Mouse (Mus musculus): ENCODE data around the gene Setd5. TPM values are rescaled to one million over a fixed set of nuclear protein-coding genes. Genes with fewer than 3 reads are reported as not detected.

Setd5 gene
- polyA plus RNA-seq, 1 experiment from 2014 or later, result 56.6 TPM

- no peak overlapping the region for H3K9ac ChIP-seq (replicated peaks)
- no peak overlapping the region for H3K4me3 ChIP-seq (replicated peaks)
- no peaks in the 10 kb centered on the region for H3K27me3 ChIP-seq
- 88% methylated on average over 5 of the region's 5 CpGs for whole genome bisulfite sequencing
- H3K27ac ChIP-seq, result no peak overlapping the region
- no peaks in the 10 kb centered on the region for H3K9me3 ChIP-seq
- H3K4me1 ChIP-seq (replicated peaks), result peaks cover 12% of the 10 kb centered on the region
- no peak overlapping the region for H3K4me2 ChIP-seq (replicated peaks)
- no peaks in the 10 kb centered on the region for H3K36me3 ChIP-seq
- no peak for ATAC-seq
Observed at GRCm38 (mm10) chr6:113097662-113098061, 20.5 kb downstream of the Setd5 start.

- H3K27ac ChIP-seq, result peak overlapping the region; percentile 78
- no peak overlapping the region for H3K4me2 ChIP-seq (replicated peaks)
- WGBS, result 40% methylated on average over 5 of the region's 5 CpGs
- no peaks in the 10 kb centered on the region for H3K9me3 ChIP-seq
- H3K27me3 ChIP-seq, result no peaks in the 10 kb centered on the region
- no peak overlapping the region for H3K9ac ChIP-seq (replicated peaks)
- H3K4me1 ChIP-seq (replicated peaks), result peaks cover 12% of the 10 kb centered on the region
- peak; percentile 72 for ATAC-seq
- H3K4me3 ChIP-seq (replicated peaks), result no peak overlapping the region
- H3K36me3 ChIP-seq, result no peaks in the 10 kb centered on the region
Observed at GRCm38 (mm10) chr6:113099640-113100289, 22.6 kb downstream of the Setd5 start.

DNA sequence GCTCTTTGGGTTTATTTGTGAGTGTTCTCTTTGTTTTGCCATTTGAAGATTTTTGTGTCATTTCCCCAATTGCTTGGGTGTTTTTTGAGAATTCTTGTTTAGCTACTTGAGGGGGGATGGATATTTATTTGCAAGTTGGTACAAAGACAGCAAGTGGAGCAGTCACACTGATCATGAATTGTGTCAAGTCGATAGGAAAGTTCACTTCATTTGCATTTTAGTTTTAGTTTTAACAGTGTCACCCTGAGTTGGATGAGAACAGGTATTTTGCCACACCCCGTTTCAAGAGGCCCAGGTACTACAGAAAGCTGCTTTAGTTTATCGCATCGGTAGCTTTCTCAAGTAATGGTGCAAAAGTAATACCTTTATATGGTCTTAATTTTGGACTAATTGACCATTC, 25.4 kb downstream of the Setd5 start:
- no peak for ATAC-seq
- no peaks in the 10 kb centered on the region for H3K9me3 ChIP-seq
- H3K27ac ChIP-seq, result no peak overlapping the region
- peaks cover 4% of the 10 kb centered on the region; the same call in 1 of the 2 replicates for H3K36me3 ChIP-seq
- H3K4me2 ChIP-seq (replicated peaks), result no peak overlapping the region
- H3K4me1 ChIP-seq (replicated peaks), result peaks cover 12% of the 10 kb centered on the region
- H3K27me3 ChIP-seq, result no peaks in the 10 kb centered on the region
- 83% methylated on average over 4 of the region's 4 CpGs for WGBS
- no peak overlapping the region for H3K9ac ChIP-seq (replicated peaks)
- H3K4me3 ChIP-seq (replicated peaks), result no peak overlapping the region

DNA sequence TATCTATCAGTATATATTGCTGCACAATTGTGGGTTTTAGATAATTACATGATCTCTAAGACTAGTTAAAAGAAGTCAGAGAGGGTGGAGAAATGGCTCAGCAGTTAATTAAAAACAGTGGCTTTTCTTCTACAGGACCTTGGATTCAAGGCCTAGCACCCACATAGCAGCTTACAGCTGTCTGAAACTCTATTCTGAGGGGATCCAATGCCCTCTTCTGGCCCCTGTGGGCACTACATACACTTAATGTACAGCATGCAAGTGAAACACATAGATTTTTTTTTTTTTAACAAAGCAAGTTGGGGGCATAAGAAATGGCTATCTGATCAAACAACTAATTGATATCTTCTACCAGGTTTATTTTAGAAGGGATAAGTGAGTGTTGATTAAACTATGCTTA, 26.6 kb downstream of the Setd5 start:
- Histone ChIP-seq H3K4me3 (replicated peaks) (no peak overlapping the region), H3K4me2 (replicated peaks) (no peak overlapping the region), H3K27ac (no peak overlapping the region), H3K36me3 (peaks cover 4% of the 10 kb centered on the region; the same call in 1 of the 2 replicates), H3K4me1 (replicated peaks) (peaks cover 12% of the 10 kb centered on the region), H3K27me3 (no peaks in the 10 kb centered on the region), H3K9me3 (no peaks in the 10 kb centered on the region), H3K9ac (replicated peaks) (no peak overlapping the region)
- ATAC-seq, result peak; percentile 50; the same call in 1 of the 2 replicates

GRCm38 (mm10) chr6:113109378-113109777, 32.2 kb downstream of the Setd5 start:
- H3K4me2 ChIP-seq (replicated peaks), result no peak overlapping the region
- H3K4me3 ChIP-seq (replicated peaks), result no peak overlapping the region
- no peak for ATAC-seq
- no peaks in the 10 kb centered on the region for H3K27me3 ChIP-seq
- H3K4me1 ChIP-seq (replicated peaks), result no peaks in the 10 kb centered on the region
- peaks cover 43% of the 10 kb centered on the region for H3K36me3 ChIP-seq
- H3K27ac ChIP-seq, result no peak overlapping the region
- WGBS, result 86% methylated on average over 3 of the region's 3 CpGs
- no peak overlapping the region for H3K9ac ChIP-seq (replicated peaks)
- no peaks in the 10 kb centered on the region for H3K9me3 ChIP-seq

DNA sequence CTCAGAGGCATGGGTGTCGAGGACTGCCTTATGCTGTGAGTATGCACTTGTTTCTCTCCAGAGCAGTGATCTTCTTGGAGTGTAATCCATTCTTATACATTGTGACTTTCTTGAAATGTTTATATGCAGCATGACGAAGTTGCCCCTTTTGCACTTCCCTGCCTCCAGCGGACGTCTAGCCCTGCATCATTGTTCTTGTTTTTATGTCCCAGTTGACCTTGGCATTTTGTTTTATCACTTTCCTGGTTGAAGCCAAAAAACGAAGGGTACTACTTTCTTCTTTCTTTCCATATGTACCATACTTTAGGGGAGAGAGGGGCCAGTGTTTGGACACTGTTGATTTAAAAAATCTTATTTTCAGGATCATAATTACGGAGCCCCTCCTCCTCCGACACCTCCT, 32.8 kb downstream of the Setd5 start:
- 91% methylated on average over 7 of the region's 7 CpGs for WGBS
- Histone ChIP-seq H3K36me3 (peaks cover 48% of the 10 kb centered on the region), H3K27ac (no peak overlapping the region)

DNA sequence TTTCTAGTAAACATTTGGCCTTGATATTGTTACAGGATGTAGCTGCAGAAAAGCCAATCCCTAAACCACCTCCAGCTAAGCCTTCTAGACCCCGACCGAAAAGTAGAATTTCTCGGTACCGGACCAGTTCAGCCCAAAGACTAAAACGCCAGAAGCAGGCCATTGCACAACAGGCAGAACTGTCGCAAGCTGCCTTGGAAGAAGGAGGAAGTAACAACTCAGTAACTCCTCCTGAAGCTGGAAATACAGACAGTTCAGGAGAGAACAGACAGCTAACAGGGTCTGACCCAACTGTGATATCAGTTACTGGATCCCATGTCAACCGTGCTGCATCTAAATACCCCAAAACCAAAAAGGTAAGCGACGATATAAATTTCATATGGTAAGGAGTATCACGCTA, 43.6 kb downstream of the Setd5 start:
- no peak for ATAC-seq
- Histone ChIP-seq H3K4me2 (replicated peaks) (no peak overlapping the region), H3K9ac (replicated peaks) (no peak overlapping the region), H3K27ac (no peak overlapping the region), H3K9me3 (no peaks in the 10 kb centered on the region), H3K4me3 (replicated peaks) (no peak overlapping the region), H3K4me1 (replicated peaks) (no peaks in the 10 kb centered on the region), H3K36me3 (peaks cover 74% of the 10 kb centered on the region), H3K27me3 (no peaks in the 10 kb centered on the region)
- WGBS, result 94% methylated on average over 10 of the region's 10 CpGs

More for the DNA sequence above, 32.8 kb downstream of the Setd5 start:
- Histone ChIP-seq H3K27me3 (no peaks in the 10 kb centered on the region), H3K4me1 (replicated peaks) (no peaks in the 10 kb centered on the region), H3K9ac (replicated peaks) (no peak overlapping the region), H3K9me3 (no peaks in the 10 kb centered on the region), H3K4me3 (replicated peaks) (no peak overlapping the region), H3K4me2 (replicated peaks) (no peak overlapping the region)
- ATAC-seq, result no peak

DNA sequence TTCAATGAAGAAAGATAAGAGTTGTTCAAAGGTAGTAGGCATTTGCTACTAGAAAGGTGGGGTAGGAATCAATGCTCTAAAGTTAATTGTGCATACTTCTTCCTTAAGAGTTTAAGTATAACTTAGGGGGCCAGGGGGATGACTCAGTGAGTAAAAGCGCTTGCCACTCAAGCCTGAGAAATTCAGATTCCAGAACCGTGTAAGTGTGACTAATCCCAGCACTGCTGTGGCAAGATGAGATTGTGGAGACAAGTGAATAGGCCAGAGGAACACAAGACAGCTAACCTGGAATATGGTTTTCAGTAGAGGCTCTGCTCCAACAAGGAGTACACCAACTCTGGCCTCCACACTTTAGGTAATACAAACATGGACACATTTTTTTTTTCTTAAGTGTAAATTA, 56.2 kb downstream of the Setd5 start:
- H3K27ac ChIP-seq, result no peak overlapping the region
- H3K4me1 ChIP-seq (replicated peaks), result no peaks in the 10 kb centered on the region
- H3K27me3 ChIP-seq, result no peaks in the 10 kb centered on the region
- no peaks in the 10 kb centered on the region for H3K9me3 ChIP-seq
- 63% methylated on average over 2 of the region's 2 CpGs for WGBS
- no peak overlapping the region for H3K9ac ChIP-seq (replicated peaks)
- no peak overlapping the region for H3K4me3 ChIP-seq (replicated peaks)
- H3K4me2 ChIP-seq (replicated peaks), result no peak overlapping the region
- no peak for ATAC-seq
- peaks cover 48% of the 10 kb centered on the region for H3K36me3 ChIP-seq

DNA sequence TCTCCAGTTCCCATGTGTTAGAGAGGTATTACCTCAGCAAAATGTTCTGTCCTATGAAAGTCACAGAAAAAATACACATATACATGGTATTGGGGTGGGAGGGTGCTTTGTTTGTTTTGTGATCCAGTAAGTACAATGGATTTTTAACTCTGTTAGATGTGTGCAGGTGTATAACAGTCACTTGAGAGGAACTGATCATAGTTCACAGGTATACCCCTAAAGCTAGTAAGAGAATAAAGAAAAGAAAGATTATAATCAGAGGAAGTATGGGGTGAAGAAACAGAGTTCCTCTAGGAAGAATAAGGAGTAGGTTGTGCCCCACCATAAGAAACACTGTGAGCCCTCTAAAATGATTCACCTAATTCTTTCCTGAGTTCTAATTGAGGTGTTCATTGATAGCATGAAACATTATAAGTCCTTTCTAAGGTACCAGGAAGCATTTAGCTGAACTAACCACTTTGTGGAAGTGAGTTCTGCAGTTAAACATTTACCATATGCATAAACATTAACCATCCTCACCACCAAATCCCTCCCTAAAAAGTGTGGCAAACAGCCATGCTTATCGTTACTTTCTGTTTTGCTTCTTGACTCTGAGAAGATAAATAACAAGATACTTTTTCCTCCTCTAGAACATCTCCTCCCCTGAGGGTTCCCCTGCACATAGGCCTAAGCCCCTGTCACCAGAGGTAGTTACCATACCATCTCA, 64.4 kb downstream of the Setd5 start:
- no peak overlapping the region for H3K9ac ChIP-seq (replicated peaks)
- H3K4me1 ChIP-seq (replicated peaks), result no peaks in the 10 kb centered on the region
- H3K27me3 ChIP-seq, result no peaks in the 10 kb centered on the region
- no peak for ATAC-seq
- no peaks in the 10 kb centered on the region for H3K9me3 ChIP-seq
- 95% methylated on average over 1 of the region's 1 CpGs for WGBS
- H3K36me3 ChIP-seq, result peaks cover 72% of the 10 kb centered on the region
- no peak overlapping the region for H3K4me3 ChIP-seq (replicated peaks)
- H3K27ac ChIP-seq, result no peak overlapping the region
- H3K4me2 ChIP-seq (replicated peaks), result no peak overlapping the region

GRCm38 (mm10) chr6:113144764-113145163, 67.6 kb downstream of the Setd5 start:
- Histone ChIP-seq H3K4me2 (replicated peaks) (no peak overlapping the region), H3K27me3 (no peaks in the 10 kb centered on the region), H3K9me3 (no peaks in the 10 kb centered on the region), H3K36me3 (peaks cover 75% of the 10 kb centered on the region), H3K4me1 (replicated peaks) (no peaks in the 10 kb centered on the region), H3K4me3 (replicated peaks) (no peak overlapping the region), H3K9ac (replicated peaks) (no peak overlapping the region), H3K27ac (no peak overlapping the region)
- 98% methylated on average over 1 of the region's 1 CpGs for WGBS
- ATAC-seq, result no peak

- H3K27ac ChIP-seq, result no peak overlapping the region
- H3K9ac ChIP-seq (replicated peaks), result no peak overlapping the region
- ATAC-seq, result no peak
- H3K27me3 ChIP-seq, result no peaks in the 10 kb centered on the region
- WGBS, result 94% methylated on average over 4 of the region's 4 CpGs
- H3K4me3 ChIP-seq (replicated peaks), result no peak overlapping the region
- H3K9me3 ChIP-seq, result no peaks in the 10 kb centered on the region
- no peaks in the 10 kb centered on the region for H3K4me1 ChIP-seq (replicated peaks)
- peaks cover 79% of the 10 kb centered on the region for H3K36me3 ChIP-seq
- no peak overlapping the region for H3K4me2 ChIP-seq (replicated peaks)
Observed at GRCm38 (mm10) chr6:113145249-113145648, 68.1 kb downstream of the Setd5 start.

- Histone ChIP-seq H3K9ac (replicated peaks) (no peak overlapping the region), H3K27ac (no peak overlapping the region), H3K4me1 (replicated peaks) (no peaks in the 10 kb centered on the region), H3K36me3 (peaks cover 84% of the 10 kb centered on the region), H3K4me3 (replicated peaks) (no peak overlapping the region), H3K4me2 (replicated peaks) (no peak overlapping the region), H3K27me3 (no peaks in the 10 kb centered on the region), H3K9me3 (no peaks in the 10 kb centered on the region)
- no peak for ATAC-seq
- WGBS, result 98% methylated on average over 8 of the region's 8 CpGs
Observed at GRCm38 (mm10) chr6:113154071-113154470, 76.9 kb downstream of the Setd5 start.

Data from midbrain, embryonic 13.5 days (tissue).